Mouse (Mus musculus) CH12.LX (cell line): ENCODE data around the gene Aif1l. TPM values are rescaled to one million over a fixed set of nuclear protein-coding genes. Genes with fewer than 3 reads are reported as not detected.
A peak's percentile ranks its signal among the peaks of the same experiment; 100 is the strongest.

ENCODE experiments used
- DNase-seq: peaks from one replicate; pipeline ENCODE4 v3.0.0-alpha.2; 2013; ENCODE audit errors: extremely low read depth
- H3K27ac ChIP-seq: 2 replicates; pipeline ENCODE4 v1.5.1; 2012; ENCODE audit warnings: low read depth, mild to moderate bottlenecking, control low read depth, moderate library complexity; ENCODE audit not compliant: insufficient read depth
- H3K27me3 ChIP-seq: replicated peaks from 2 replicates; pipeline ENCODE3; 2012; ENCODE audit warnings: inconsistent platforms
- H3K36me3 ChIP-seq, 2 experiments: replicated peaks in 1 of 2; 2 replicates each; pipeline versions ENCODE3 to v1.6.1; 2012; ENCODE audit warnings: inconsistent platforms in 1 of 2, low read length in 1 of 2, mild to moderate bottlenecking in 1 of 2, mixed read lengths in 1 of 2, moderate library complexity in 1 of 2; ENCODE audit not compliant: control insufficient read depth in 1 of 2, insufficient read depth in 1 of 2
- H3K4me1 ChIP-seq, 2 experiments: 2 replicates each; pipeline ENCODE4 v1.6.1; 2012; ENCODE audit warnings: inconsistent platforms in 1 of 2, moderate library complexity in 1 of 2; ENCODE audit not compliant: insufficient read depth in 2 of 2, control insufficient read depth in 1 of 2
- H3K4me2 ChIP-seq: 2 replicates; pipeline ENCODE4 v1.6.1; 2012; ENCODE audit warnings: low read depth, mild to moderate bottlenecking, control low read depth; ENCODE audit not compliant: poor library complexity, insufficient read depth, severe bottlenecking
- H3K4me3 ChIP-seq, 3 experiments: fragments of 150-350 bp in 1 of 3; sonication (generic) in 1 of 3; replicated peaks in 1 of 3; 2 replicates each; pipeline versions ENCODE3 to v1.5.1; 2011 to 2012; ENCODE audit warnings: low read depth in 2 of 3, low read length in 2 of 3, mild to moderate bottlenecking in 2 of 3, moderate library complexity in 2 of 3, control low read depth in 1 of 3, improper control_type of control experiment in 1 of 3, inconsistent platforms in 1 of 3, mixed read lengths in 1 of 3; ENCODE audit not compliant: poor library complexity in 1 of 3
- H3K79me2 ChIP-seq: replicated peaks from 2 replicates; pipeline ENCODE4 v1.6.1; 2012; ENCODE audit warnings: mild to moderate bottlenecking, moderate library complexity; ENCODE audit not compliant: control insufficient read depth, poor library complexity, insufficient read depth, severe bottlenecking; ENCODE audit errors: extremely low read depth
- H3K9ac ChIP-seq: 2 replicates; pipeline ENCODE4 v1.6.1; 2012; ENCODE audit warnings: low read depth, mild to moderate bottlenecking, control low read depth, moderate library complexity; ENCODE audit not compliant: insufficient read depth
- H3K9me3 ChIP-seq: replicated peaks from 2 replicates; pipeline ENCODE3; 2012; ENCODE audit warnings: low read length, inconsistent platforms, mixed read lengths
- BHLHE40 ChIP-seq: IDR thresholded peaks from 2 replicates; pipeline ENCODE4 v1.6.1; 2011; ENCODE audit warnings: mild to moderate bottlenecking, low read depth, low read length, improper control_type of control experiment
- EP300 ChIP-seq: IDR thresholded peaks from 2 replicates; pipeline ENCODE4 v1.6.1; 2011; ENCODE audit warnings: low read length, improper control_type of control experiment
- ETS1 ChIP-seq: conservative IDR thresholded peaks from 2 replicates; pipeline ENCODE4 v1.6.1; 2012; ENCODE audit warnings: low read depth, mild to moderate bottlenecking, inconsistent platforms, low read length, improper control_type of control experiment, moderate library complexity
- JUN ChIP-seq: IDR thresholded peaks from 2 replicates; pipeline ENCODE4 v1.6.1; 2011; ENCODE audit warnings: low read depth, mild to moderate bottlenecking, low read length, improper control_type of control experiment, moderate library complexity; ENCODE audit not compliant: insufficient read depth
- MEF2A ChIP-seq: IDR thresholded peaks from 2 replicates; pipeline ENCODE4 v1.6.1; 2014; ENCODE audit warnings: low read depth, mild to moderate bottlenecking, inconsistent platforms, low read length, improper control_type of control experiment, borderline replicate concordance
- MXI1 ChIP-seq: IDR thresholded peaks from 2 replicates; pipeline ENCODE4 v1.6.1; 2011; ENCODE audit warnings: mild to moderate bottlenecking, low read depth, low read length, improper control_type of control experiment
- NELFE ChIP-seq: IDR thresholded peaks from 2 replicates; pipeline ENCODE4 v1.6.1; 2011; ENCODE audit warnings: low read depth, low read length, improper control_type of control experiment
- NRF1 ChIP-seq: IDR thresholded peaks from 2 replicates; pipeline ENCODE4 v1.6.1; 2014; ENCODE audit warnings: low read depth, mild to moderate bottlenecking, inconsistent platforms, low read length, improper control_type of control experiment, moderate library complexity
- POLR2A ChIP-seq: IDR thresholded peaks from 2 replicates; pipeline ENCODE4 v1.6.1; 2011; ENCODE audit warnings: low read depth, mild to moderate bottlenecking, improper control_type of control experiment, low read length
- POLR2AphosphoS2 ChIP-seq: IDR thresholded peaks from 2 replicates; pipeline ENCODE4 v1.6.1; 2011; ENCODE audit warnings: low read depth, low read length, improper control_type of control experiment
- RAD21 ChIP-seq: IDR thresholded peaks from 2 replicates; pipeline ENCODE4 v1.6.1; 2011; ENCODE audit warnings: low read depth, mild to moderate bottlenecking, low read length, improper control_type of control experiment, moderate library complexity
- TCF12 ChIP-seq: IDR thresholded peaks from 2 replicates; pipeline ENCODE4 v1.6.1; 2014; ENCODE audit warnings: low read depth, mild to moderate bottlenecking, inconsistent platforms, low read length, improper control_type of control experiment
- USF2 ChIP-seq: conservative IDR thresholded peaks from 2 replicates; pipeline ENCODE4 v1.6.1; 2011; ENCODE audit warnings: low read depth, low read length, improper control_type of control experiment
- dilution Hi-C: fragments of 300-500 bp; cut with MboI; formaldehyde crosslinking; loops from 2 replicates; pipeline ENCODE4 v1.14.3; 2020; ENCODE audit warnings: low sequenced_read_pairs; ENCODE audit not compliant: extremely low pct_unique_long_range_greater_than_20kb, extremely low pct_ligation_motif_present
- in situ Hi-C: fragments of 300-500 bp; cut with MboI; formaldehyde crosslinking; loops from 3 replicates; pipeline ENCODE4 v1.14.3; 2019; ENCODE audit warnings: low sequenced_read_pairs, low pct_ligation_motif_present, low pct_unique_long_range_greater_than_20kb, mixed read lengths
- polyA plus RNA-seq: library from polyadenylated mRNA; unstranded; fragments of >175 nt; gene quantifications from 2 replicates; pipeline ENCODE4 v1.2.1, GENCODE M21; 2012; ENCODE audit warnings: low read depth; ENCODE audit not compliant: insufficient read length
- total RNA-seq, 2 experiments: library from RNA; depleted of rRNA; stranded (reverse); fragments of 300-350 nt in 1 of 2; fragments of >200 nt in 1 of 2; gene quantifications; 2 replicates each; pipeline ENCODE4 v1.2.3; 2012 to 2014

Gene Aif1l
- 0.81 and 2.1 TPM in 2 replicates for total RNA-seq (2012; rRNA removed)
- 0.07 TPM in 1 of 2 replicates, not detected in the other for total RNA-seq (2014; rRNA removed)
- 0.08 and 0.11 TPM in 2 replicates for polyA plus RNA-seq

GRCm38 (mm10) chr2:31950058-31950871, at the start of gene Aif1l:
Gene Aif1l (plus strand): TSS chr2:31950139.
- dilution Hi-C loops: no loop called here
- DNase-seq: no peak
- H3K9ac ChIP-seq: no peak within 1 kb of the TSS
- H3K4me2 ChIP-seq: peak within 1 kb of the TSS; percentile 68
- no peak for TF ChIP-seq USF2
- no peak for TF ChIP-seq ETS1
- TF ChIP-seq JUN: no peak
- TF ChIP-seq TCF12: no peak
- TF ChIP-seq MEF2A: no peak
- no peak for TF ChIP-seq NRF1
- no peaks in the 10 kb centered on the region for H3K79me2 ChIP-seq
- peaks cover 93% of the 10 kb centered on the region for H3K27me3 ChIP-seq
- peaks cover 5 to 6% of the 10 kb centered on the region in 2 experiments; a peak in 3 of 4 replicates for H3K4me1 ChIP-seq
- no peaks in the 10 kb centered on the region for H3K9me3 ChIP-seq
- H3K27ac ChIP-seq: no peak within 1 kb of the TSS
- H3K4me3 ChIP-seq: peak within 1 kb of the TSS in 1 of 3 experiments; percentile 38
- no peaks in the 10 kb centered on the region for H3K36me3 ChIP-seq
- in situ Hi-C loops: no loop called here

DNA sequence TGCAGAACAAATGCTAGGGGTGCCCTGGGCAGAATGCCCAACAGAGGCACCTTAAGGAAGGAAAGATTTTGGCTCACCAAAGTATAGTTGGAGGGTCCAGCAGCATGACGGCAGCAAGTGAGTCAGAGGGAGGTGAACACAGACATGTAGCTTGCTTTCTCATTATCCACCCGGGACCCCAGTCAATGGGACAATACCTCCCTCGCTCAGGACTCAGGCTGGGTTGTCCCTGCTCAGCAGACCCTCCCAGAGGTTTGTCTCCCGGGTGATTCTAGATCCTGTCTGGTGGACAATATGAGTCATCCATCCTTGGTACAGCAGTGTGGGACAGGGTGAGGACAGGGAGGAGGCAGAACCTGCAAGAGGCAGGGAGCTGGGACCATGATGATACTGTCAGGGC, 49.0 kb upstream of the Aif1l start:
- no peak for TF ChIP-seq POLR2A
- TF ChIP-seq RAD21: no peak
- no peak for TF ChIP-seq JUN
- no peak for TF ChIP-seq POLR2AphosphoS2
- no peak for TF ChIP-seq MXI1
- TF ChIP-seq BHLHE40: no peak
- no peak for TF ChIP-seq EP300
- no peak for TF ChIP-seq NRF1
- TF ChIP-seq NELFE: no peak
- no peak overlapping the region for H3K27ac ChIP-seq
- H3K4me1 ChIP-seq: peaks cover 5 to 11% of the 10 kb centered on the region in 2 experiments; a peak in 3 of 4 replicates
- no peaks in the 10 kb centered on the region for H3K9me3 ChIP-seq
- no peaks in the 10 kb centered on the region for H3K36me3 ChIP-seq
- no peaks in the 10 kb centered on the region for H3K79me2 ChIP-seq
- H3K9ac ChIP-seq: no peak overlapping the region
- H3K4me2 ChIP-seq: no peak overlapping the region
- dilution Hi-C loops (no loop called here), in situ Hi-C loops (no loop called here)
- DNase-seq: no peak
- peaks cover 33% of the 10 kb centered on the region for H3K27me3 ChIP-seq
- H3K4me3 ChIP-seq: no peak overlapping the region
